Mouse (Mus musculus) gastrocnemius, postnatal 14 days (tissue): ENCODE data around the gene Qtrt2. TPM values are rescaled to one million over a fixed set of nuclear protein-coding genes. Genes with fewer than 3 reads are reported as not detected.

Source experiments
- DNase-seq: peaks from one replicate; pipeline ENCODE4 v3.0.0; 2021; ENCODE audit warnings: mixed read lengths
- intact Hi-C: fragments of 180-260 bp; cut with DNase I; formaldehyde crosslinking; loops from one replicate; pipeline ENCODE4 v1.15.1; 2025; ENCODE audit warnings: low total_unique reads
- total RNA-seq, 2 experiments: library from RNA; stranded (reverse); gene quantifications; 2 replicates each; pipeline ENCODE4 v1.2.3; 2021

The Qtrt2 gene
- total RNA-seq, 2 experiments from 2014 or later: 7.4 to 9.5 TPM

GRCm38 (mm10) chr16:43849839-43850238, 76.8 kb downstream of the Qtrt2 start:
- intact Hi-C loops: no loop called here
- no peak for DNase-seq

- DNase-seq: no peak
- intact Hi-C loops: no loop called here
These were observed 85.4 kb downstream of the Qtrt2 start for GRCm38 (mm10) chr16:43841236-43841635.

GRCm38 (mm10) chr16:43831957-43832356, 94.7 kb downstream of the Qtrt2 start:
- DNase-seq: no peak
- intact Hi-C loops: no loop called here

GRCm38 (mm10) chr16:43827492-43827891, 99.1 kb downstream of the Qtrt2 start:
- no peak for DNase-seq
- intact Hi-C loops: no loop called here

- DNase-seq: no peak
- intact Hi-C loops: no loop called here
These were observed 108.2 kb downstream of the Qtrt2 start for GRCm38 (mm10) chr16:43818404-43818803.

- intact Hi-C loops: no loop called here
These were observed 110.3 kb downstream of the Qtrt2 start for GRCm38 (mm10) chr16:43816321-43816720.

GRCm38 (mm10) chr16:43814644-43815043, 112.0 kb downstream of the Qtrt2 start:
- intact Hi-C loops: no loop called here
- DNase-seq: no peak

More at GRCm38 (mm10) chr16:43816321-43816720, 110.3 kb downstream of the Qtrt2 start:
- DNase-seq: no peak

Other genes with a start within 250 kb of the Qtrt2 start
- gene Drd3, start 172.8 kb downstream of the Qtrt2 start, total RNA-seq: not detected
- gene Ccdc191, start 37.0 kb downstream of the Qtrt2 start, total RNA-seq: 1 to 10 TPM in 1 of 2 experiments, under 1 TPM in 1; 0.92 to 2.2 TPM
- 1 to 10 TPM; 1.6 to 6.0 TPM for gene Zdhhc23, start 53.0 kb upstream of the Qtrt2 start, total RNA-seq
- 1 to 10 TPM in 1 of 2 experiments, under 1 TPM in 1; 0.68 to 1.1 TPM for gene Gramd1c, start 136.5 kb upstream of the Qtrt2 start, total RNA-seq
- gene Atp6v1a, start 212.9 kb upstream of the Qtrt2 start, total RNA-seq: 10 to 100 TPM; 27.0 to 31.6 TPM
- 100 to 1,000 TPM; 175 to 187 TPM for gene Naa50, start 213.0 kb upstream of the Qtrt2 start, total RNA-seq
- gene Usf3, start 246.4 kb upstream of the Qtrt2 start, total RNA-seq: 10 to 100 TPM; 27.7 to 34.3 TPM